In genomic region chr15:97941306-97941705, GRCm38 (mm10) we compare ENCODE assay signal across 25 mouse cellular contexts.
"Had no signal": no experiment of that assay in that cellular context is flagged by ENCODE, and none has a peak within 500 bp of the region (broad histone marks: within the 10 kb centered on the region; RNA-seq: fewer than 3 reads in every experiment).

No protein-coding gene starts in this region.

- H3K27me3 ChIP-seq: hindbrain, embryonic 13.5 days; hindbrain, embryonic 15.5 days; limb, embryonic 12.5 days; liver, embryonic 13.5 days had no signal

- DNase-seq: gastrocnemius, adult 2 months; gastrocnemius, postnatal 10 days; gastrocnemius, postnatal 25 days; heart, adult 18-20 months; heart, postnatal 14 days; heart, postnatal 36 days; kidney, adult 18-20 months; kidney, adult 8-10 months; kidney, postnatal 10 days; kidney, postnatal 25 days; kidney, postnatal 4 days; liver; liver, embryonic 13.5 days had no signal

- H3K4me3 ChIP-seq: gastrocnemius, adult 2 months; heart, embryonic 10.5 days; heart, embryonic 13.5 days; heart, embryonic 15.5 days; hindbrain, embryonic 13.5 days; hindbrain, embryonic 15.5 days; layer of hippocampus, adult 2 months; left cerebral cortex, adult 2 months; limb, embryonic 10.5 days; limb, embryonic 12.5 days; liver, embryonic 13.5 days had no signal

- H3K9me3 ChIP-seq: heart, embryonic 10.5 days; heart, embryonic 13.5 days; heart, embryonic 15.5 days; hindbrain, embryonic 13.5 days; hindbrain, embryonic 15.5 days; limb, embryonic 10.5 days; limb, embryonic 12.5 days; liver, embryonic 13.5 days had no signal

- H3K27ac ChIP-seq: gastrocnemius, adult 2 months; heart, embryonic 10.5 days; heart, embryonic 13.5 days; heart, embryonic 15.5 days; hindbrain, embryonic 13.5 days; hindbrain, embryonic 15.5 days; hindbrain, postnatal 0 days; layer of hippocampus, adult 2 months; left cerebral cortex, adult 2 months; limb, embryonic 10.5 days; limb, embryonic 12.5 days; liver, embryonic 13.5 days had no signal

- H3K36me3 ChIP-seq: heart, embryonic 10.5 days; heart, embryonic 13.5 days; heart, embryonic 15.5 days; hindbrain, embryonic 13.5 days; hindbrain, embryonic 15.5 days; limb, embryonic 10.5 days; limb, embryonic 12.5 days; liver, embryonic 13.5 days had no signal

- H3K4me1 ChIP-seq: hindbrain, embryonic 13.5 days; hindbrain, embryonic 15.5 days; limb, embryonic 12.5 days; liver, embryonic 13.5 days had no signal

- H3K9ac ChIP-seq: heart, embryonic 13.5 days; heart, embryonic 15.5 days; hindbrain, embryonic 13.5 days; hindbrain, embryonic 15.5 days; limb, embryonic 12.5 days; liver, embryonic 13.5 days had no signal

- ATAC-seq: hindbrain, postnatal 0 days; intestine, postnatal 0 days had no signal

- H3K4me2 ChIP-seq: heart, embryonic 13.5 days; heart, embryonic 15.5 days; hindbrain, embryonic 13.5 days; hindbrain, embryonic 15.5 days; limb, embryonic 12.5 days; liver, embryonic 11.5 days; liver, embryonic 13.5 days had no signal
